Comparison of ENCODE assay signal across 8 mouse cellular contexts in the genomic region with DNA sequence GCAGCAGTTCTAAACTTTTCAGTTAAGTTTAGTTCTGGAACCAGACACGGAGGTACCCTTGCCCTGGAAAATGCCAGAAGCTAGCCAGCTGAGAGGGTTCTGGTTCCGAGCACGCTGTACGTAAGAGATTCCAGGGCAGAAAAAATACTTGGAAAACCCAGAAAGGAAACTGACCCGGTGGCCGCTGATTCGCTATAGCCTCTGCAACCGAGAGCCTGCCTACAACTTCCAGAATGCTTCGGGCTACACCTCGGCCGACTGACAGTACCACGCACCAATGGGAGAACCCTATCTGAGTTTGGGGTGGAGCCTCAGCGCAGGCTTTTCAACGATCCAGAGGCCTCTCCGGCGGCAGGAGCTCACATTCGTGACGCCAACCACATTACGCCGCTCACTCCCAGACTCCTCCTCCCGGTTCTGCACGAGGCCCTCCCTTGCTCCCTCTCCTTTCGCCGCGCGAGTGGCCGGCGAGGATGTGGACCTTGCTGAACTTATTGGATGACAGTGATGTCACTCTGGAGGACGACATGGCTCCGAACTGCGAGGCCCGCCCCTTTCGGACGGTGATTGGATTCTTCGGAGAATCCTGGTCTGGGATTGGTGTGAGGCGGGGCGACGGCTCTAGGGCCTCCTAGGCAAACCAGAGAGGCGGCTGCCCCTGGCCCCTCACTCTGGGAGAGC. TPM values are rescaled to one million over a fixed set of nuclear protein-coding genes. Genes with fewer than 3 reads are reported as not detected.
DNase-seq lines count a peak whose midpoint lies in the region; ATAC-seq lines count a peak whose summit lies in the region.

A gene (plus strand): TSS at position 378 of the 681 bp plus-strand sequence.

- ATAC-seq in inflammation-experienced regulatory T-cells, adult 6 months, result peak; percentile 94
- peak; percentile 96 for ATAC-seq in megakaryocyte-erythroid progenitor cell, adult 5-6 weeks (replicated peaks; ENCODE audit: low FRiP score, low TSS enrichment, poor library complexity, severe bottlenecking)

- peak; percentile 99 to 100 for DNase-seq in adrenal gland, adult (ENCODE audit: inconsistent age in 2 of 2, low spot score in 1 of 2)
- DNase-seq in embryo, embryonic 10.5 days (ENCODE audit: low spot score), result peak; percentile 99
- DNase-seq in gastrocnemius, postnatal 14 days, result peak; percentile 98
- DNase-seq in left cerebral cortex, postnatal 10 days (ENCODE audit: extremely low spot score in 1 of 2, low spot score in 2 of 2), result peak; percentile 99 to 100
- DNase-seq in right cerebral cortex, postnatal 25 days, result peak; percentile 100
- peak; percentile 98 to 99 for DNase-seq in urinary bladder, postnatal 4 days (ENCODE audit: low spot score in 2 of 2)

- intact Hi-C loops in gastrocnemius, postnatal 14 days (cut with DNase I; ENCODE audit: low total_unique reads), result no loop called here
- intact Hi-C loops in left cerebral cortex, postnatal 10 days (cut with DNase I), result no loop called here

RNA-seq across cellular contexts. Expression of the gene that starts here (rescaled TPM):
- total RNA-seq in gastrocnemius, postnatal 14 days (2021), result 1 to 10 TPM; 4.9 to 7.2 TPM
- 1 to 10 TPM; 1.0 to 1.3 (median 1.1) TPM for polyA plus RNA-seq in inflammation-experienced regulatory T-cells, adult 6 months (2017; shearing (Covaris generic))
- 1 to 10 TPM; 7.4 to 8.7 TPM for total RNA-seq in left cerebral cortex, postnatal 10 days (2021)
- 1.0 and 1.1 TPM in 2 replicates for total RNA-seq in megakaryocyte-erythroid progenitor cell, adult 5-6 weeks (2014; fragmentation: Nextera tagmentation)
- total RNA-seq in megakaryocyte-erythroid progenitor cell, adult 5-6 weeks (2017), result 1.2 and 4.8 TPM in 2 replicates

Comparison
In these comparisons a context has a peak if more than half of its experiments do, and no peak if none do; other contexts are left out.
1. Peak in every context shown above with its lines: DNase-seq and ATAC-seq.